Mouse (Mus musculus): ENCODE measurements around the gene Hbq1a.
A peak's percentile ranks its signal among the peaks of the same experiment; 100 is the strongest.
"Not testable (repeated sequence)": the region's sequence is repeated elsewhere in the genome, so short reads cannot be mapped to it uniquely, and the experiment has no call there.

Gene Hbq1a

GRCm38 (mm10) chr11:32299865-32300264, at the start of gene Hbq1a:
Gene Hbq1a, plus strand, starts transcription at chr11:32300069.
- DNase-seq: peak; percentile 39

GRCm38 (mm10) chr11:32250880-32251763, 48.7 kb upstream of the Hbq1a start:
- DNase-seq: no peak

- peak; percentile 38 for DNase-seq
Observed at GRCm38 (mm10) chr11:32253121-32253520, 46.7 kb upstream of the Hbq1a start.

GRCm38 (mm10) chr11:32256146-32256545, 43.7 kb upstream of the Hbq1a start:
- no peak for DNase-seq

GRCm38 (mm10) chr11:32256566-32256965, 43.3 kb upstream of the Hbq1a start:
- no peak for DNase-seq

- no peak for DNase-seq
Observed at GRCm38 (mm10) chr11:32262674-32263415, 37.0 kb upstream of the Hbq1a start.

GRCm38 (mm10) chr11:32265117-32265738, 34.6 kb upstream of the Hbq1a start:
- DNase-seq: no peak

GRCm38 (mm10) chr11:32266194-32266593, 33.7 kb upstream of the Hbq1a start:
- no peak for DNase-seq

- no peak for DNase-seq
Observed at GRCm38 (mm10) chr11:32266776-32267175, 33.1 kb upstream of the Hbq1a start.

- DNase-seq: peak; percentile 95
Observed at GRCm38 (mm10) chr11:32267188-32267884, 32.5 kb upstream of the Hbq1a start, which contains the start of gene Nprl3. Gene Nprl3, minus strand, starts transcription at chr11:32267707.

GRCm38 (mm10) chr11:32267964-32268363, 31.9 kb upstream of the Hbq1a start:
- peak; percentile 37 for DNase-seq

GRCm38 (mm10) chr11:32268952-32269351, 30.9 kb upstream of the Hbq1a start:
- DNase-seq: no peak

- DNase-seq: no peak
Observed at GRCm38 (mm10) chr11:32271178-32271577, 28.7 kb upstream of the Hbq1a start.

- no peak for DNase-seq
Observed at GRCm38 (mm10) chr11:32276347-32276746, 23.5 kb upstream of the Hbq1a start, which contains the start of gene Hba-x. Gene Hba-x, plus strand, starts transcription at chr11:32276400.

GRCm38 (mm10) chr11:32277736-32278457, 22.0 kb upstream of the Hbq1a start:
- no peak for DNase-seq

- DNase-seq: no peak
Observed at GRCm38 (mm10) chr11:32278458-32278957, 21.4 kb upstream of the Hbq1a start.

GRCm38 (mm10) chr11:32280646-32281045, 19.2 kb upstream of the Hbq1a start:
- no peak for DNase-seq

- DNase-seq: no peak
Observed at GRCm38 (mm10) chr11:32281416-32282144, 18.3 kb upstream of the Hbq1a start.

GRCm38 (mm10) chr11:32283091-32283777, 16.6 kb upstream of the Hbq1a start, which contains the start of gene Hba-a1:
Gene Hba-a1, plus strand, starts transcription at chr11:32283511.
- DNase-seq: not testable (repeated sequence)

GRCm38 (mm10) chr11:32284582-32284981, 15.3 kb upstream of the Hbq1a start:
- DNase-seq: not testable (repeated sequence)

All from cerebellum, adult 11-12 months (tissue).